Mouse (Mus musculus) embryonic facial prominence, embryonic 12.5 days (tissue): Measurements from ENCODE around the gene Hif3a. TPM values are rescaled to one million over a fixed set of nuclear protein-coding genes. Genes with fewer than 3 reads are reported as not detected.

Source experiments
- ATAC-seq: fragments of 200-750 bp; cut with Nextera tagmentation; 2 replicates; pipeline ENCODE4 v1.8.0; 2017; ENCODE audit not compliant: insufficient number of reproducible peaks, insufficient read depth, low FRiP score, low TSS enrichment
- H3K27ac ChIP-seq: fragments of 300-500 bp; sonication (generic); 2 replicates; pipeline ENCODE4 v1.5.1; 2016; ENCODE audit warnings: mild to moderate bottlenecking
- H3K27me3 ChIP-seq: fragments of 300-500 bp; sonication (generic); 2 replicates; pipeline ENCODE4 v1.6.1; 2016; ENCODE audit warnings: mild to moderate bottlenecking, moderate library complexity
- H3K36me3 ChIP-seq: fragments of 300-500 bp; sonication (generic); 2 replicates; pipeline ENCODE4 v1.6.1; 2016; ENCODE audit warnings: mild to moderate bottlenecking
- H3K4me1 ChIP-seq: fragments of 300-500 bp; sonication (generic); 2 replicates; pipeline ENCODE4 v1.6.1; 2016
- H3K4me2 ChIP-seq: fragments of 300-500 bp; sonication (generic); replicated peaks from 2 replicates; pipeline ENCODE4 v1.6.1; 2016; ENCODE audit warnings: mild to moderate bottlenecking, moderate library complexity
- H3K4me3 ChIP-seq: fragments of 300-500 bp; sonication (generic); 2 replicates; pipeline ENCODE4 v1.5.1; 2016; ENCODE audit warnings: mild to moderate bottlenecking
- H3K9ac ChIP-seq: fragments of 300-500 bp; sonication (generic); 2 replicates; pipeline ENCODE4 v1.6.1; 2016; ENCODE audit warnings: mild to moderate bottlenecking, moderate library complexity
- H3K9me3 ChIP-seq: fragments of 300-500 bp; sonication (generic); 2 replicates; pipeline ENCODE4 v1.6.1; 2016; ENCODE audit warnings: mild to moderate bottlenecking, moderate library complexity
- WGBS: fragments of 180-500 bp; shearing (Covaris S2); methylation state at CpG from one replicate; pipeline ENCODE4 v1.1.7; 2016; 5-methylcytosine and 5-hydroxymethylcytosine counted together
- polyA plus RNA-seq: library from polyadenylated mRNA; unstranded; fragments of >200 nt; fragmentation: Nextera tagmentation; extraction: Ambion mirVana; gene quantifications from 2 replicates; pipeline ENCODE4 v1.2.1, GENCODE M21; 2016

The Hif3a gene
- polyA plus RNA-seq, 1 experiment from 2014 or later = 13.0 TPM

GRCm38 (mm10) chr7:17066412-17066811, 4.2 kb upstream of the Hif3a start:
- no peak overlapping the region for H3K4me2 ChIP-seq
- H3K9me3 ChIP-seq = no peaks in the 10 kb centered on the region
- H3K36me3 ChIP-seq = no peaks in the 10 kb centered on the region
- H3K9ac ChIP-seq = no peak overlapping the region
- no peak overlapping the region for H3K4me3 ChIP-seq
- H3K27ac ChIP-seq = no peak overlapping the region
- 3% methylated on average over 2 of the region's 2 CpGs for WGBS
- peaks cover 11% of the 10 kb centered on the region for H3K4me1 ChIP-seq
- no peaks in the 10 kb centered on the region for H3K27me3 ChIP-seq
- no peak for ATAC-seq

GRCm38 (mm10) chr7:17065620-17066019, 3.4 kb upstream of the Hif3a start:
- Histone ChIP-seq H3K4me2 (no peak overlapping the region), H3K9ac (no peak overlapping the region), H3K27me3 (no peaks in the 10 kb centered on the region), H3K4me1 (peaks cover 19% of the 10 kb centered on the region), H3K36me3 (no peaks in the 10 kb centered on the region), H3K27ac (no peak overlapping the region), H3K4me3 (no peak overlapping the region), H3K9me3 (no peaks in the 10 kb centered on the region)
- ATAC-seq = no peak
- 81% methylated on average over 8 of the region's 9 CpGs for WGBS

DNA sequence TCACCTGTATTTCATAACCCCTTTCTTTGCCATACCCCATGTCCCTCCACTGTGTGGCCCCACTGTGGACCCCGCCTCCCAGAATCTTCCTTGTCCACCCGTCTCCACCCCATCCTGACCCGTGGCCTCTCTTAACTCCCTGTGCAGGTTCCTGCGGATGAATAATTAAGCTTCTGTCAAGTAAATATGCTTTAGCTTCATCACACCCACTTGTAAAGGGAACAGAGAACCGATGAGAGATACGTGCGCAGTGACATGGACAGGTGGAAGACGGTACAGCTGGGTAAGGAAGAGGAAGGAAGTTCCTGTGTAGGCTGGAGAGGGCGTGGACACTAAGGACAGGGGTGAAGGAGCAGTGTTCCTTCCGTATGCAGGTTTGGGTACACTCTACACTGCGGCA, 618 bp upstream of the Hif3a start:
- peak overlapping the region; percentile 58 for H3K4me2 ChIP-seq
- H3K4me3 ChIP-seq = peak overlapping the region; percentile 52
- 16% methylated on average over 11 of the region's 11 CpGs for WGBS
- peaks cover 46% of the 10 kb centered on the region for H3K4me1 ChIP-seq
- no peaks in the 10 kb centered on the region for H3K36me3 ChIP-seq
- ATAC-seq = no peak; the same call in 1 of the 2 replicates
- peak overlapping the region; percentile 67 for H3K27ac ChIP-seq
- H3K9me3 ChIP-seq = no peaks in the 10 kb centered on the region
- peak overlapping the region; percentile 20; the same call in 1 of the 2 replicates for H3K9ac ChIP-seq
- no peaks in the 10 kb centered on the region for H3K27me3 ChIP-seq

GRCm38 (mm10) chr7:17060782-17061605, 1.2 kb downstream of the Hif3a start:
- 82% methylated on average over 21 of the region's 22 CpGs for WGBS
- H3K36me3 ChIP-seq = no peaks in the 10 kb centered on the region
- H3K4me2 ChIP-seq = peak overlapping the region; percentile 58
- no peaks in the 10 kb centered on the region for H3K9me3 ChIP-seq
- H3K4me1 ChIP-seq = peaks cover 63% of the 10 kb centered on the region
- H3K4me3 ChIP-seq = peak overlapping the region; percentile 52; the same call in 1 of the 2 replicates
- H3K27me3 ChIP-seq = no peaks in the 10 kb centered on the region
- H3K27ac ChIP-seq = peak overlapping the region; percentile 93
- peak overlapping the region; percentile 49 for H3K9ac ChIP-seq
- no peak for ATAC-seq

- Histone ChIP-seq H3K27ac (peak overlapping the region; percentile 93), H3K9ac (peak overlapping the region; percentile 33), H3K36me3 (no peaks in the 10 kb centered on the region), H3K4me2 (peak overlapping the region; percentile 58), H3K9me3 (no peaks in the 10 kb centered on the region), H3K4me3 (0 out of 2 replicates have a peak overlapping the region, but pooled peaks have one; percentile 5), H3K4me1 (peaks cover 67% of the 10 kb centered on the region), H3K27me3 (no peaks in the 10 kb centered on the region)
- no peak for ATAC-seq
- 39% methylated on average over 9 of the region's 9 CpGs for WGBS
These were observed 2.0 kb downstream of the Hif3a start for GRCm38 (mm10) chr7:17060031-17060781.

DNA sequence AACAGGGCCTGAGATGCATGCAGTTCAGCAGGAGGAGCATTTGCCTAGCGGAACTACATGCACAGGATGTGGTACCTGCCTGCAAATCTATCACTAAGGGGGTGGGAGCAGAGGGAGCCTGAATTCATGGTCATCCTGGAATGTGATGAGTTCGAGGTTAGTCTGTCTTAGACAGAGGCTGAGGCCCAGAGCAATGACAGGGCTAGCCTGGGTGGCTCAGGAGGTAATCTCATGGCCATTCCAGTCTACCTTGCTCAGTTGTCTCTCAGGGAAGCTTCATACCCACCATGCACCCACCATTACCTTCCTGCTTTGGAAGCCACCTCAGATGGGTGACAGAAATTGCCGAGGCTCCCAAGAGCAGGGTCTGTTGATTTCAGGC, 2.8 kb downstream of the Hif3a start:
- Histone ChIP-seq H3K36me3 (peaks cover 3% of the 10 kb centered on the region; the same call in 1 of the 2 replicates), H3K27ac (peak overlapping the region; percentile 93), H3K9ac (no peak overlapping the region), H3K9me3 (no peaks in the 10 kb centered on the region), H3K4me2 (peak overlapping the region; percentile 58; the same call in 1 of the 2 replicates), H3K4me1 (peaks cover 67% of the 10 kb centered on the region), H3K4me3 (no peak overlapping the region), H3K27me3 (no peaks in the 10 kb centered on the region)
- no peak for ATAC-seq
- 81% methylated on average over 3 of the region's 3 CpGs for WGBS

- 0 out of 2 replicates have a peak overlapping the region, but pooled peaks have one; percentile 17 for H3K4me3 ChIP-seq
- WGBS = 64% methylated on average over 8 of the region's 8 CpGs
- peaks cover 6% of the 10 kb centered on the region; the same call in 1 of the 2 replicates for H3K36me3 ChIP-seq
- no peaks in the 10 kb centered on the region for H3K27me3 ChIP-seq
- peaks cover 67% of the 10 kb centered on the region for H3K4me1 ChIP-seq
- 0 out of 2 replicates have a peak overlapping the region, but pooled peaks have one; percentile 31 for H3K9ac ChIP-seq
- ATAC-seq = no peak
- H3K27ac ChIP-seq = peak overlapping the region; percentile 93
- H3K4me2 ChIP-seq = peak overlapping the region; percentile 42
- no peaks in the 10 kb centered on the region for H3K9me3 ChIP-seq
These were observed 3.3 kb downstream of the Hif3a start for GRCm38 (mm10) chr7:17058816-17059462.

GRCm38 (mm10) chr7:17058071-17058689, 4.0 kb downstream of the Hif3a start:
- peak overlapping the region; percentile 31; the same call in 1 of the 2 replicates for H3K9ac ChIP-seq

DNA sequence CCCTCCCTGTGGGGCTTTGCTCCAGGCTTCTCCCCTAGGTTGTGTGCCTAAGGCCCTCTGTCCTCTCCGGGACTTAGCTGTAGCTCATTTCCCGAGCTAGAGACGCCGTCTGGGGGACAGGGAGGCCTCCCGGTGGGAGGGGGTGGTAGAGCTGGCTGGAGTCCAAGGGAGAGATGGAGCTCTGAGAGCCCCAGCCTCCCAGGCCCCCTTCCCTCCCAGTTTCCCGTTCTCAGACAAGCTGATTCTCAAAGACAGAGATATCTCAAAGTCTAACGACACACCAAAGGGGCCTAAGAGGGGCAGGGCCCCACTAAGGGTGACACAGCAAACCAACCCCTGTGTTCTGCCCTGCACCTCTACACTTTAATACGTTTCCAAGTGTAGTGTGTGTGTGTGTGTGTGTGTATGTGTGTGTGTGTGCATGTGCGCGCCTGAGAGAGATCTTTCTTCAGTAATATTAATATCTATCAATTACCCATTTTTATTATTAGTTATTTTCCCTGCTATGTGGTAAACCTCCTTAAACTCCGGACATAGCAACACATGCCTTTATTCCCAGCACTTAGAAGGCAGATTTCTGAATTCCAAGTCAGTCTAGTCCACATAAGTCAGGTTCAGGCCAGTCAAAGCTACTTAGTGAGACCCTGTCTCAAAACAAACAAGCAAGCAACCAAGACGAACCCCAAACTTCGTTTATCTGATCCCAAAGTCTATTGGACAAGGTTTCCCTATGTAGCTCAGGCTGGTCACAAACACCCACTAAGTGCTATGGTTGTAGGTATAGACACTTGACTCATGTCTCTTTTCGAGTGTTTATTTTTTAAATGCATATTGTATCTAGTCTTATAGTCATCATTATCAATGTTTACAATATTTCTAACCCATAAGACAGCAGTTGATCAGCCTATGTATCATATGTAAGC, 5.4 kb downstream of the Hif3a start:
- 36% methylated on average over 14 of the region's 14 CpGs for WGBS
- peaks cover 60% of the 10 kb centered on the region for H3K4me1 ChIP-seq

More at GRCm38 (mm10) chr7:17058071-17058689, 4.0 kb downstream of the Hif3a start:
- H3K27me3 ChIP-seq = no peaks in the 10 kb centered on the region
- 3% methylated on average over 15 of the region's 16 CpGs for WGBS
- H3K4me2 ChIP-seq = peak overlapping the region; percentile 42
- peaks cover 67% of the 10 kb centered on the region for H3K4me1 ChIP-seq
- peaks cover 6% of the 10 kb centered on the region; the same call in 1 of the 2 replicates for H3K36me3 ChIP-seq
- H3K4me3 ChIP-seq = peak overlapping the region; percentile 17; the same call in 1 of the 2 replicates
- ATAC-seq = peak; percentile 78
- H3K9me3 ChIP-seq = no peaks in the 10 kb centered on the region
- H3K27ac ChIP-seq = peak overlapping the region; percentile 93

GRCm38 (mm10) chr7:17056081-17056581, 6.1 kb downstream of the Hif3a start:
- H3K4me2 ChIP-seq = peak overlapping the region; percentile 91
- H3K36me3 ChIP-seq = peaks cover 6% of the 10 kb centered on the region; the same call in 1 of the 2 replicates
- H3K4me3 ChIP-seq = peak overlapping the region; percentile 47
- peak overlapping the region; percentile 91 for H3K27ac ChIP-seq
- peak overlapping the region; percentile 52 for H3K9ac ChIP-seq
- peak; percentile 58 for ATAC-seq
- H3K9me3 ChIP-seq = no peaks in the 10 kb centered on the region
- no peaks in the 10 kb centered on the region for H3K27me3 ChIP-seq
- under 1% methylated on average over 42 of the region's 42 CpGs for WGBS
- peaks cover 53% of the 10 kb centered on the region for H3K4me1 ChIP-seq

More for the DNA sequence above, 5.4 kb downstream of the Hif3a start:
- Histone ChIP-seq H3K27me3 (no peaks in the 10 kb centered on the region), H3K4me2 (peak overlapping the region; percentile 91), H3K36me3 (peaks cover 6% of the 10 kb centered on the region; the same call in 1 of the 2 replicates), H3K9me3 (no peaks in the 10 kb centered on the region), H3K9ac (peak overlapping the region; percentile 52), H3K4me3 (peak overlapping the region; percentile 47), H3K27ac (peak overlapping the region; percentile 91)
- ATAC-seq = 0 out of 2 replicates have a peak, but pooled peaks have one; percentile 16
